Mouse (Mus musculus) lung, postnatal 0 days (tissue): ENCODE measurements around the gene 3110082I17Rik.

Experiments
- CTCF ChIP-seq: IDR thresholded peaks from 2 replicates; pipeline ENCODE4 v1.5.1; 2016; ENCODE audit warnings: antibody characterized with exemption, mild to moderate bottlenecking
- EP300 ChIP-seq: IDR thresholded peaks from 2 replicates; pipeline ENCODE4 v1.6.1; 2016; ENCODE audit warnings: antibody characterized with exemption, mild to moderate bottlenecking, control low read depth

GRCm38 (mm10) chr5:139326986-139327633, 133.2 kb downstream of the 3110082I17Rik start:
- TF ChIP-seq CTCF (no peak), EP300 (no peak)
